In genomic region chr3:18339189-18339588, GRCm38 (mm10) we compare ENCODE assay signal across 17 mouse cellular contexts.
DNase-seq lines count a peak whose midpoint lies in the region; ATAC-seq and TF ChIP-seq lines count a peak whose summit lies in the region.
"Had no signal": no experiment of that assay in that cellular context is flagged by ENCODE, and none has a peak within 500 bp of the region (broad histone marks: within the 10 kb centered on the region; RNA-seq: fewer than 3 reads in every experiment).

No protein-coding gene starts in this region.

- H3K27ac ChIP-seq in liver, adult 2 months (replicated peaks; ENCODE audit: insufficient read depth, low read depth, low read length): no peak overlapping the region
- no peak overlapping the region for H3K27ac ChIP-seq in liver, postnatal 0 days (ENCODE audit: low read depth)
- H3K27ac ChIP-seq in ES-E14 (ENCODE audit: insufficient read depth, low read depth, low read length, poor library complexity, severe bottlenecking): peak overlapping the region; percentile 53; the same call in 1 of the 2 replicates
- H3K27ac ChIP-seq: heart, adult 2 months; hindbrain, embryonic 10.5 days; limb, embryonic 12.5 days; midbrain, embryonic 12.5 days had no signal

- 83% methylated on average over 1 of the region's 1 CpGs for WGBS in liver, adult 2 months
- WGBS in liver, postnatal 0 days (ENCODE audit: insufficient replicate concordance): 63% methylated on average over 1 of the region's 1 CpGs
- WGBS in large intestine, adult 2 months: 44% methylated on average over 1 of the region's 1 CpGs

- no peak overlapping the region for H3K9ac ChIP-seq in liver, adult 2 months (ENCODE audit: low read depth, low read length)
- no peak overlapping the region for H3K9ac ChIP-seq in liver, postnatal 0 days (replicated peaks)
- no peak overlapping the region for H3K9ac ChIP-seq in ES-E14 (ENCODE audit: insufficient read depth, low read depth, low read length, poor library complexity, severe bottlenecking)
- H3K9ac ChIP-seq: limb, embryonic 12.5 days; midbrain, embryonic 12.5 days had no signal

- ATAC-seq in liver, postnatal 0 days: no peak
- ATAC-seq: forebrain, embryonic 14.5 days had no signal

- no peak overlapping the region for H3K4me3 ChIP-seq in liver, adult 2 months (ENCODE audit: insufficient read depth, low read depth, low read length)
- H3K4me3 ChIP-seq in liver, postnatal 0 days (ENCODE audit: low read depth, low read length): no peak overlapping the region
- H3K4me3 ChIP-seq in ES-E14 (ENCODE audit: insufficient read depth in 1 of 2, low read depth in 1 of 2, low read length in 2 of 2, poor library complexity in 1 of 2, severe bottlenecking in 1 of 2): no peak overlapping the region
- H3K4me3 ChIP-seq: heart, adult 2 months; hindbrain, embryonic 10.5 days; limb, embryonic 12.5 days; midbrain, embryonic 12.5 days had no signal

- H3K27me3 ChIP-seq in liver, adult 2 months (ENCODE audit: control insufficient read depth, insufficient read depth, low read length): no peaks in the 10 kb centered on the region
- H3K27me3 ChIP-seq in liver, postnatal 0 days (ENCODE audit: insufficient read depth, low read length): no peaks in the 10 kb centered on the region
- H3K27me3 ChIP-seq: limb, embryonic 12.5 days; midbrain, embryonic 12.5 days had no signal

- no peaks in the 10 kb centered on the region for H3K9me3 ChIP-seq in liver, postnatal 0 days (ENCODE audit: low read length)
- no peaks in the 10 kb centered on the region for H3K9me3 ChIP-seq in ES-E14 (ENCODE audit: control insufficient read depth, insufficient read depth, low read depth, low read length)
- H3K9me3 ChIP-seq: hindbrain, embryonic 10.5 days; limb, embryonic 12.5 days; midbrain, embryonic 12.5 days had no signal

- H3K36me3 ChIP-seq in liver, adult 2 months (ENCODE audit: control insufficient read depth, insufficient read depth, low read length): no peaks in the 10 kb centered on the region
- no peaks in the 10 kb centered on the region for H3K36me3 ChIP-seq in liver, postnatal 0 days (replicated peaks; ENCODE audit: insufficient read depth, low read length)
- no peaks in the 10 kb centered on the region for H3K36me3 ChIP-seq in ES-E14 (ENCODE audit: control insufficient read depth, insufficient read depth, low read length, poor library complexity, severe bottlenecking)
- H3K36me3 ChIP-seq: hindbrain, embryonic 10.5 days; limb, embryonic 12.5 days; midbrain, embryonic 12.5 days had no signal

- TF ChIP-seq EP300 in liver, postnatal 0 days (IDR thresholded peaks at IDR 0.05; ENCODE audit: low read depth): no peak

- H3K4me1 ChIP-seq in liver, adult 2 months (ENCODE audit: control insufficient read depth, insufficient read depth, low read length): peaks cover 1% of the 10 kb centered on the region; the same call in 1 of the 2 replicates
- H3K4me1 ChIP-seq in liver, postnatal 0 days (ENCODE audit: insufficient read depth): no peaks in the 10 kb centered on the region
- peaks cover 2 to 4% of the 10 kb centered on the region in 2 experiments; a peak in 2 of 4 replicates for H3K4me1 ChIP-seq in ES-E14 (ENCODE audit: control insufficient read depth in 2 of 2, insufficient read depth in 2 of 2, low read length in 2 of 2, poor library complexity in 1 of 2)
- H3K4me1 ChIP-seq: hindbrain, embryonic 10.5 days; limb, embryonic 12.5 days; midbrain, embryonic 12.5 days had no signal

- in situ Hi-C loops in ES-E14 (cut with MboI; ENCODE audit: low sequenced_read_pairs in 2 of 2, unreplicated experiment in 2 of 2): no loop called here

- H3K79me2 ChIP-seq in liver, adult 2 months (ENCODE audit: control insufficient read depth, insufficient read depth, low read length): no peaks in the 10 kb centered on the region

- no peak for TF ChIP-seq CTCF in liver, adult 2 months (IDR thresholded peaks at IDR 0.05; ENCODE audit: low read depth, low read length)
- TF ChIP-seq CTCF in liver, postnatal 0 days (IDR thresholded peaks at IDR 0.05; ENCODE audit: low read depth): no peak

- TF ChIP-seq POLR2A in liver, adult 2 months (IDR thresholded peaks at IDR 0.05; ENCODE audit: extremely low read depth, insufficient read depth, low read length): no peak

- H3K4me2 ChIP-seq in liver, postnatal 0 days (ENCODE audit: low read depth, low read length): no peak overlapping the region
- H3K4me2 ChIP-seq: limb, embryonic 12.5 days; midbrain, embryonic 12.5 days had no signal

- DNase-seq in heart, adult 18-20 months: peak; percentile 6 to 45
- no peak for DNase-seq in heart, postnatal 4 days
- DNase-seq in liver, adult 2 months (ENCODE audit: extremely low read depth, low read depth, low spot score): peak; percentile 26
- no peak for DNase-seq in liver, postnatal 0 days
- no peak for DNase-seq in ES-E14 (ENCODE audit: low read depth, low spot score)
- DNase-seq in large intestine, adult 2 months (ENCODE audit: low read depth, low spot score): peak; percentile 4
- DNase-seq in c-Kit-positive CD71-positive TER-119-positive erythroid progenitor cells, embryonic 14.5 days (ENCODE audit: low spot score): no peak
- no peak for DNase-seq in spleen, postnatal 14 days (ENCODE audit: low spot score in 2 of 2)
- DNase-seq: adrenal gland, postnatal 10 days; cerebellum, adult 2 months; lung, adult 2 months; thymus, adult 18-20 months had no signal

TF ChIP-seq in ES-E14, 5 proteins besides CTCF, POLR2A, EP300 and RAD21:
- TF ChIP-seq HCFC1 (IDR thresholded peaks at IDR 0.05; ENCODE audit: borderline replicate concordance, insufficient read depth, low read length) (no peak), ZC3H11A (IDR thresholded peaks at IDR 0.05; ENCODE audit: borderline replicate concordance, low read depth, low read length) (no peak), CHD2 (IDR thresholded peaks at IDR 0.05; ENCODE audit: low read depth, low read length) (peak; percentile 22; the same call in 1 of the 2 replicates)
TF ChIP-seq in ES-E14: peak in this region for 1.

Comparison
In these comparisons a context has a peak if more than half of its experiments do, and no peak if none do; other contexts are left out.
1. DNase-seq: peak in heart, adult 18-20 months (2 of 2), liver, adult 2 months (single experiment) and large intestine, adult 2 months (single experiment); none in heart, postnatal 4 days (single experiment), liver, postnatal 0 days (single experiment), ES-E14 (single experiment), c-Kit-positive CD71-positive TER-119-positive erythroid progenitor cells, embryonic 14.5 days (single experiment) and spleen, postnatal 14 days (0 of 2).